Mouse (Mus musculus) thymus, postnatal 14 days (tissue): ENCODE results near the gene Apeh.
A peak's percentile ranks its signal among the peaks of the same experiment; 100 is the strongest.
"Not testable (repeated sequence)": the region's sequence is repeated elsewhere in the genome, so short reads cannot be mapped to it uniquely, and the experiment has no call there.

Experiments
- DNase-seq: peaks from one replicate; pipeline ENCODE4 v3.0.0; 2021

Gene Apeh

GRCm38 (mm10) chr9:108094184-108094941 is at the start of gene Apeh:
Gene Apeh (minus strand): TSS chr9:108094606.
- DNase-seq, result peak; percentile 97

GRCm38 (mm10) chr9:108143470-108143869 is 49.1 kb upstream of the Apeh start:
- no peak for DNase-seq

DNA sequence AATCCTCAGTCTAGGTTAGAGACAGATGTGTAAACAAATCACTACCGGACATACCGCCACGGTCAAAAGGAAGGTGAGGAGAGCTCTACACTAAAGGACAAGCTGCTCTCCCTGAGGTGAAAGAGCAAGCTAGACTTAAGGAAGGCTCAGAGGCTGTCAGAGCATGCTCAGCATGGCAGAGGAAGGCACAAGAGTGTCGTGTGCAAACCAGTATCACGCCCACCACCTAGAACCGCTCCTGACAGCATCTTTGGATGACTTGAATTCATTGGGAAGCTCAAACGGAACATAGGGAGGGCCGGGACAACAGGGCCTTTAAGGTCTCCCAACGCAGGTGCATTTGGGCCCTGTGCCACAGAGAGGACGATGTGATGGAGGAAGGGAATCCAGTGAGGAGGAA is 47.0 kb upstream of the Apeh start:
- DNase-seq, result no peak

DNA sequence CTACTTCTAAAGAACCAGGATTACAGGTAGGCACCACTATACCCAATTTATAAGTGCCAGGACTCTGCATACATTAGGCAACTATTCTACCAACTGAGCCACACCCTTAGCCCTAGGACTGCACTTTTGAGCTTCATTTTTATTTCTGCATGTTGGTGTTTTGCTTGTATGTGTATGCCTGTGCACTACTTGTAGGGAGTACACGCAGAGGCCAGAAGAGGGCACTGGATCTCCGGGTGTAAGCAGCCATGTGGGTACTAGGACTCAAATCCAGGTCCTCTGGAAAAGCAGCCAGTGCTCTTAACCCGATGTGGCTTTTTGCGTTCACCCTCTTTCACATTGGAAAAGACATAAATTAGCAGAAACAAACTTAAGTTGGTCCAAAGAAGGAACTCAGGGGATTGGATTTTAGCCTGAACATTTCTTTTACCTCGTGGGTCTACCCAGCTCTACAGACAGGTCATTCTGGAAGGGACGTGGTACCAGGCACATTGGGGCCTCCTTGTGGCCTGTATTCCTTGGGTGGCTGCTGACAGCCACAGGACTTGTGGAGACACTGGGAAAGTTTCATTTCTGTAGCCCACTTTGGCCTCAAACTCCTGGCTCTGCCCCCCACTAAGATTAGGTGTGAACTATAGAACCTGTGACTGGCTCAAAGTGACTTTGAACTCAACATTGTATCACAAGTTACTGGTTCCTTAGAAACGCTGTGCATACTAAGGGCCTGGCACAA is 45.7 kb upstream of the Apeh start:
- DNase-seq, result peak; percentile 50

GRCm38 (mm10) chr9:108139169-108139962 is 45.0 kb upstream of the Apeh start:
- DNase-seq, result no peak

DNA sequence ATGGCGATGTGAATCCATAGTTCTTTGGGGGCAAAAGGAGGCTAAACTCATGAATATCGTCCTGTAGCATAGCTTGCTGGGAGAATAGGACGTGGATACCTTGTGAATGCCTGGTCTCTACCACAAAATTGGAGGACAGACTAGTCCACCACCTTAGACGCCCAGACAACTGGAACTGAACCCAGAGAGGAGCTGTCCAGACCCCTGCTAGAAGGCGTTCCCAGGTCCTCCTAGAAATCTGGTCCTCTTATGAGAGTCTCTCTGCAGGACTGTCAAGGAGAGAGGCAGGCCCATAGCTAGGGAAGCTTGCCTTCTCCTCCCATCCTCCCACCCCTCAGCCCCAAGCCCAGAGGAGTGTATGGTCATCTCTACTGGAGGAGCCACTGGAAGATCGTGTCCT is 43.7 kb upstream of the Apeh start:
- no peak for DNase-seq

- no peak for DNase-seq
Measured at GRCm38 (mm10) chr9:108137523-108137922, 43.1 kb upstream of the Apeh start.

- no peak for DNase-seq
Measured at GRCm38 (mm10) chr9:108136930-108137462, 42.6 kb upstream of the Apeh start.

DNA sequence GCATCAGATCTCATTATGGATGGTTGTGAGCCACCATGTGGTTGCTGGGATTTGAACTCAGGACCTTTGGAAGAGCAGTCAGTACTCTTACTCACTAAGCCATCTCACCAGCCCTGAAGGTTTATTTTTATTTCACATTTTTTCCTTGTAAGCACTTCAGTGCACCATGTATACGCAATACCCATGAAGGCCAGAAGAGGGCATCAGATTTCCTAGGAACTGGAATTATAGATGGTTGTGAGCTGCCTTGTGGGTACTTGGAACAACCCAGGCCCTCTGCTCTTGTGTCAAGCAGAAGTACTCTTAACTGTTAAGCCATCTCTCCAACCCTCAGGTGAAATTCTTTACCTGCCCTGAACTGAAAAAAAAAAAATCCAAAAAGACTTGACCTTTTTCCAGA is 41.8 kb upstream of the Apeh start:
- DNase-seq, result peak; percentile 55

DNA sequence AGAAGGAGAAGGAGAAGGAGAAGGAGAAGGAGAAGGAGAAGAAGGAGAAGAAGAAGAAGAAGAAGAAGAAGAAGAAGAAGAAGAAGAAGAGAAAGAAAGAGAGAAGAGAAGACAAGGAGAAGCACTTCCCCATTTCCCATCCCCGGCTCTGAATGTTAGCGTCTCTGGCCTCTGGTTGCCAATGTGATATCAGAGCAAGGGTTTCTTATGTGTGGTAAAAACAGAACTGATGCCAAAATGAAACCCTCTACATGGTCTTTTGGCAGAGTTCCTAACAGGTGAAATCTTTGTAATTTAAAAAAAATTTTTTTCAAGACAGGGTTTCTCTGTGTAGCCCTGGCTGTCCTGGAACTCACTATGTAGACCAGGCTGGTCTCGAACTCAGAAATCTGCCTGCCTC is 41.3 kb upstream of the Apeh start:
- not testable (repeated sequence) for DNase-seq

DNA sequence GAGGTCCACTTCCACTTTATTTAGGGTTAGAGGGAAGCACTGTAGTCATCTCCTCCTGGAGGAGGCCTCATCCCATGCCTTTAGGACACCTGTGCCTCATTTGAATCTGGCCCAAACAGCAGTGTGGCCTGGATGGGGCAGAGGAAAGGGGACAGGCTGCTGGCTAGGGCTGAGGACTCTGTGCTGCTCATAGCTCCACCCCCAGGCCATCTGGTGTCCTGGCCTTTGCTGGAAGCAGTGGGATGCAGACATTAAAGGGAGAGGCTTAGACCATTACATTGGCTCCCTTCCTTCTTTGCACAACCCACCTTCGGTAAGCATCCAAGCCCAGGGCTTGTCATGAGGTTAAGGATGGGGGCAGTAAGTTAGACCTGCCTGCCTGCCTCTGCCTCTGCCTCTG is 39.1 kb upstream of the Apeh start:
- DNase-seq, result no peak

GRCm38 (mm10) chr9:108132373-108132772 is 38.0 kb upstream of the Apeh start:
- no peak for DNase-seq

DNA sequence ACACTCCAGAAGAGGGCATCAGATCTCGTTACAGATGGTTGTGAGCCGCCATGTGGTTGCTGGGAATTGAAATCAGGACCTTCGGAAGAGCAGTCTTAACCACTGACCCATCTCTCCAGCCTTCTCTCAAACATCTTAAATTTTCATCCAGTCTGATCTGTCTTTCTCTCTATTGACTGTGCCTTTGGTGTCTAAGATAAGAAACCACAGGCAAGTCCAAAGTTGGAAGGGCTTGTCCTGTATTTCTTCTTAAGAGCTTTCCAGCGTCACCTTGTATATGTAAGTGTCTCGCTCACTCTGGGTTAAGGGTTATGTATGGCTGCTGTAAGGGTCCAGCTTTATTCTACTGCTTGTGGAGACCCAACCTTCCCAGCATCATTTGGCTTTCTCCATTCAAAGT is 37.1 kb upstream of the Apeh start:
- no peak for DNase-seq

- DNase-seq, result no peak
Measured at GRCm38 (mm10) chr9:108129042-108129948, 34.9 kb upstream of the Apeh start.

GRCm38 (mm10) chr9:108128248-108128647 is 33.8 kb upstream of the Apeh start:
- DNase-seq, result no peak

DNA sequence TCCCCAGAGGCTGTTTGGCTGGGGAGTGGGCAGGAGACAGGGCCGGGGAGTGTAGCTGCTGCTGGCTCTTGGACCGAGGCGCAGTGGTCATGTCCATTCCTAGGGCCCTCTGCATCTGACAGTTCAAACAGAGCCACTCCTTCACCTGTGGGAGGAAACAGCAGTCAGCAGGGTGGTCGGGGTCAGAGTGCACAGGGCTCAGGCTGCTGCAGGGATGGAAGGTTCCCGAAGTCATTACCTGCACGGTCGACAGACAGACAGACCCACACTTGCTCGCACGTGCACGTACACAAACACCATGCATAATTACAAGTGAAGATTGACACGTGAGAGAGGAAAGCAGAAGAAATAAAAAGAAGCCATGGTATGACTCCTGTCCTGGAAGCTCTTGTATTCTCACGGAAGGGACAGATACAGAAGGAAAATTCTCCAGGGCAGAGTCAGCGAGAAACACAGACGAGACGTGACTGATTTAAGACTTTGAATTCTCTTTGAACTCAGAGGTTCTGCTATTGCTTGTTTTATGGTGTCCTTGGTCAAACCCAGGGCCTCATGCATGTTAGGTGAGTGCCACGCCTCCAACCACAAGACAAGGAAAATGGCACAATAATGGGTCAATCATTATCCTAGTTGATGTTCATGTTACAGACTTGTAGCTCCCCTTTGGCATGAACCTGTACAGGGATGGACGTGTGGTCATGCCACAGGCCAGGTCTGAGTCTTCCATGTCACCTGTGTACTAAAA is 32.2 kb upstream of the Apeh start:
- DNase-seq, result no peak

DNA sequence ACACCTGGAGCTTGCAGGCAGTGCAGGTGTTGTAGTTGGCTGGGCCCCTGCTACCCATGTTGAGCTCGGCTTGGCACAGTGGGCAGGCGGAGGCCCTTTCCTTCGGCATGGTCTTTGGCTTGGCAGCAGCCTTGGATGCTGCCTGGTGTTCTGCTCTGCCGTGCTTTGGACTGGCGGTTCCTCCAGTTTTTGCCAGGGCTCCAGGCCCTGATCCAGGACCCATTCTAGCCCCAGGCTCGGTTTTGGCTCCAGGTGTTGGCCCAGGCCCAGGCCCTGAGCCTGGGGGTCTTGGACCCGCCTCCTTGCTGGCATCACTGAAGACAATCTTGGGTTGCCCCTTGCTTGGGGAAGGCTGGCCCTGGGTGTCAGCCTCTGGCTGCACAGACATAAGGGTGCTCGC is 31.3 kb upstream of the Apeh start:
- no peak for DNase-seq

GRCm38 (mm10) chr9:108123916-108124315 is 29.5 kb upstream of the Apeh start:
- no peak for DNase-seq

DNA sequence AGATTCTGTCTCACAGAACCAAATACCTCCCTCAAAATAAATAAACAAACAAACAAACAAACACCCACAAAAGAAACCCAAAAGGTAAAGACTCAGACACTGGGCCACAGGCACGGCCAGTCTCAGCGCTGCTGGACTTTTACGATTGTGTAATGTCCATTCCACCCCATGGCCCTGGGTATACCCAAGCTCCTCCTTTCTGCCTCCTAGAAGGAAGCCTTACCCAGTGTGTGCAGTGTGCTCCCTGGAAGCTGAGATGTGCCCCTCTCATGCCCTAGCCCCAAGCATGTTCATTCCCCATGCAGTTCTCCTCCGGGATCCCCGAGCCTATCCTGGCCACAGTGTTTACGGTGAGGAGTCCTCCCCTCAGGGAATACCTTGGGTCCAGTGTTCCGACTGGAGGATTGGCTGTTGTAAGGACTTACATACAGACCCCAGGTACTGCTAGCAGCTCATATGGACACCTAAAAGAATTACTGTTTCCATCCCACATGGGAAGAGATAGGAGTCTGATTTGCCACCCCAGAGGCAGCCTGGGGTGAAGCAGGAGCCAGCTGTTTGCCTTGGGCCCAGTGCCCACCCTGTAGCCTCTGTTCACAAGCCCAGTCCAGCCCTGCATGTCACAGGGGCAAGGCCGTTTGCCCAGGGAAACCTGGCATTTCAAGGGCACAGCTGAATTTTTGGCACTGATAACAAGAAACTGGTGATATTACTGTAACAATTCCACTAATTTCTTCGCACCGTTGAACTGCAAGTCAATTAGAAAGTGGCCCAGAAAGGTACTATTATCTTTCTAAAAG is 27.0 kb upstream of the Apeh start:
- DNase-seq, result no peak

DNA sequence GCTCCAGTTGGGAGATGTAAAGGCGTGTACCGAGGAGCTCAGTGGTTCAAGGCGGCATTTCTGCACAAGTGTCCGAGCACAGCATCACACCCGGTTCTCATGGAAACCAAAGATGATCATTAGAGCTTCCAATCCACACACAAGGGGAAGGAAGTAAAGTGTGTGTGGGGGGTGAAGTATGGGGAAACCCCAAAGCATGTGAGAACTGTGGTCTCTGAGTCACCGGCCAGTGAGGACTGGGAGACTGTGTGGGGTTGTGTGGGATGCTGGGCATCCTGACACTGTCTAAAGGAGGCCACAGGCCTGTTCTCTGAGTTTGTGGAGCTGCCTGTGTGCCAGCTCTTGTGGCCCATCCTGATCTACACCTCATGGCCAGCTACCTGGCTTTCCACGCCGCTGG is 26.3 kb upstream of the Apeh start:
- DNase-seq, result no peak
